Mouse (Mus musculus): ENCODE measurements around the gene Myt1l. TPM values are rescaled to one million over a fixed set of nuclear protein-coding genes. Genes with fewer than 3 reads are reported as not detected.

Myt1l gene
- polyA plus RNA-seq, 1 experiment from 2014 or later, result 0.18 TPM

DNA sequence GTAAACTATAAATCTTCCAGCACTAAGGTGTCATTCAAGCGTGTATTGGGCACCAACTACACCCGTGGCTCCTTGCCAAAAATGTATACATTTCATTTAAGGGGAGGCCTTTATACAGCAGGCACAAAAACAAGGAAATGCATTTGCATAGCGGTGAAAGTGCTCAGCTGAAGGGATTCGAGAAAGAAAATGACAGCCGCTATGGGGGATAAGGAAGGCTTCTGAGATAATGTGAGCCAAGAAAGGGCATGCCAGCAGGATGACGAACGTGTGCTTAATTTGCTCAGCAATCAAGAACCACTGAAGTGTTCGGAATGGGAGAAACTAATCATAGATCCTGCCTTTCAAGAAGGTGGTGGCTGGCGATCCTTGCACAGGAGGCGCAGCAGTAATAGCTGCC is 170.8 kb downstream of the Myt1l start:
- H3K9ac ChIP-seq (ENCODE audit: low read length), result no peak overlapping the region
- WGBS, result 23% methylated on average over 10 of the region's 10 CpGs
- H3K4me1 ChIP-seq (replicated peaks; ENCODE audit: control insufficient read depth, insufficient read depth, low read length), result peaks cover 22% of the 10 kb centered on the region

DNA sequence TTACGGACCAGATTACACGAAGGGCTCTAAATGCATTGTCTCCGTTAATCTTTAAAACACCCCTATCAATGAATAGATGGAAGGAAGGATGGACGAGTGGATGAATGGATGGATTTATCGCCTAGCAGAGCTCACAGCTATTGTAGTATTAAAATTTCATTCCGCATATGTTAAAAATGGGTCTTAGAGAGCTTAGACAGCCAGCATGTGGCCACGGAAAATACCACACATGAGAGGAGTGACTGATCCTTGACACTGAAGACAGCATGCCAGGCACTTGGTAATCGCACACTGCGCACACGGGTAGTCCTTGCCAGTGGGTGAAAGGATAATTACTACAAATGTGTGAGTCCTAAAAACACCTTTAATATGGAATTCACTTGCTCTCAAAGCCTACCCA is 171.2 kb downstream of the Myt1l start:
- Histone ChIP-seq H3K4me3 (ENCODE audit: low read length) (no peak overlapping the region), H3K9me3 (ENCODE audit: control insufficient read depth, low read length) (no peaks in the 10 kb centered on the region), H3K36me3 (ENCODE audit: control insufficient read depth, insufficient read depth, low read length) (no peaks in the 10 kb centered on the region), H3K4me2 (ENCODE audit: low read depth, low read length) (no peak overlapping the region), H3K9ac (ENCODE audit: low read length) (no peak overlapping the region), H3K27me3 (ENCODE audit: control insufficient read depth, insufficient read depth, low read depth, low read length) (no peaks in the 10 kb centered on the region), H3K27ac (ENCODE audit: low read length) (no peak overlapping the region), H3K4me1 (replicated peaks; ENCODE audit: control insufficient read depth, insufficient read depth, low read length) (peaks cover 22% of the 10 kb centered on the region)
- 80% methylated on average over 10 of the region's 10 CpGs for WGBS
- ATAC-seq (ENCODE audit: low read depth), result no peak

More for the DNA sequence above, 170.8 kb downstream of the Myt1l start:
- no peaks in the 10 kb centered on the region for H3K36me3 ChIP-seq (ENCODE audit: control insufficient read depth, insufficient read depth, low read length)
- no peak for ATAC-seq (ENCODE audit: low read depth)
- H3K27me3 ChIP-seq (ENCODE audit: control insufficient read depth, insufficient read depth, low read depth, low read length), result no peaks in the 10 kb centered on the region
- H3K27ac ChIP-seq (ENCODE audit: low read length), result no peak overlapping the region
- H3K4me3 ChIP-seq (ENCODE audit: low read length), result no peak overlapping the region
- no peaks in the 10 kb centered on the region for H3K9me3 ChIP-seq (ENCODE audit: control insufficient read depth, low read length)
- no peak overlapping the region for H3K4me2 ChIP-seq (ENCODE audit: low read depth, low read length)

DNA sequence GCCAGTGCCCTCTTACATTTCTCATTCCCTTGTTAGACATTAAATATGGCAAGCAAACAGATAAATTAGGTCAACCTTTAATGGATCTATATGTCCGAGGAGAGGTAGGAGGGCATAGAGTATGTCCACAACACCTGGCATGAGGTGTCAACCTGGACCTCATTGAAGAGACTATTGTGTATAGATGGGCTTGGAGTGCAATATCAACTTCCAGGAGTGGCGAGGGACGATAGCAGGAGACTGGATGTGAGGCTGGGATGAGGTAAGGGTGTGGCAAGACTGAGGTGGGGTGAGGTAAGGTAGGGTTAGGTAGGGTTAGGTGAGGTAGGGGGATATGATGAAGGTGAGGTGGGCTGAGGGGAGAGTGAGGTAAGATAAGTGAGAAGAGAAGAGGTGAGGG is 171.8 kb downstream of the Myt1l start:
- Histone ChIP-seq H3K4me3 (ENCODE audit: low read length) (no peak overlapping the region), H3K9ac (ENCODE audit: low read length) (no peak overlapping the region), H3K4me1 (replicated peaks; ENCODE audit: control insufficient read depth, insufficient read depth, low read length) (peaks cover 22% of the 10 kb centered on the region), H3K9me3 (ENCODE audit: control insufficient read depth, low read length) (no peaks in the 10 kb centered on the region), H3K27me3 (ENCODE audit: control insufficient read depth, insufficient read depth, low read depth, low read length) (no peaks in the 10 kb centered on the region), H3K27ac (ENCODE audit: low read length) (no peak overlapping the region), H3K36me3 (ENCODE audit: control insufficient read depth, insufficient read depth, low read length) (no peaks in the 10 kb centered on the region), H3K4me2 (ENCODE audit: low read depth, low read length) (no peak overlapping the region)
- no peak for ATAC-seq (ENCODE audit: low read depth)
- WGBS, result 81% methylated on average over 3 of the region's 3 CpGs

- no peak overlapping the region for H3K27ac ChIP-seq (ENCODE audit: low read length)
- no peak overlapping the region for H3K9ac ChIP-seq (ENCODE audit: low read length)
- no peak overlapping the region for H3K4me3 ChIP-seq (ENCODE audit: low read length)
- H3K4me1 ChIP-seq (replicated peaks; ENCODE audit: control insufficient read depth, insufficient read depth, low read length), result peaks cover 22% of the 10 kb centered on the region
- H3K4me2 ChIP-seq (ENCODE audit: low read depth, low read length), result no peak overlapping the region
- H3K27me3 ChIP-seq (ENCODE audit: control insufficient read depth, insufficient read depth, low read depth, low read length), result no peaks in the 10 kb centered on the region
- no peak for ATAC-seq (ENCODE audit: low read depth)
- H3K9me3 ChIP-seq (ENCODE audit: control insufficient read depth, low read length), result no peaks in the 10 kb centered on the region
- 42% methylated on average over 4 of the region's 4 CpGs for WGBS
- H3K36me3 ChIP-seq (ENCODE audit: control insufficient read depth, insufficient read depth, low read length), result no peaks in the 10 kb centered on the region
Observed at GRCm38 (mm10) chr12:29701076-29701475, 172.9 kb downstream of the Myt1l start.

DNA sequence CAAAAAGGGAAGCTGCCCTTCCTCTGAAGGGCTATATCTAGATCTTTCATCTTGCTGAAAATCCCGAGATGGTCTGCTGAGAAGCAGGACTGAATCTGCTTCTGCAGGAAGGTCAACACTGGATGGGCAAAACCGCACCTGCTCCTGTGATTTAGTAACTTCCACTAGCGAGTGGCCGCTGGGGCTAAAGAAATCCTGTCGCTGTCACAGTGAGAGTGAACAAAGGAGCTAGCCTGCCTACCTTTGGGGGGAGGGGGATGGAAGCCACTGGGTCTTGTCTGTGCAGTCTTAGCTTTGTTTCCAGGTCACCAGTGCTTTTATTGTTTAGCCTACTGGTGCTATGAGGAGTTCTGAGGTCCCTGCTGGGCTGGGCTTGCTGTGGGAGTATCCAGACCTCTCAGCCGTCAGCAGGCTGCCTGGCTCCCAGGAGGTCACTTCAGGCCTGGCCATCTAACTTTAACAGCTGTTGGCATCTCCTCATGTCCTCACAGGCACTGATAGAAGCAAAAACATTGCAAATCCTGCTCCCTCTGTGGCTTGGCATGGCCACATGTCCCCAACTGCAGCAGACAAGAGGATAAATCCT is 173.6 kb downstream of the Myt1l start:
- no peak overlapping the region for H3K4me3 ChIP-seq (ENCODE audit: low read length)
- WGBS, result 35% methylated on average over 6 of the region's 6 CpGs
- H3K27me3 ChIP-seq (ENCODE audit: control insufficient read depth, insufficient read depth, low read depth, low read length), result no peaks in the 10 kb centered on the region
- no peaks in the 10 kb centered on the region for H3K36me3 ChIP-seq (ENCODE audit: control insufficient read depth, insufficient read depth, low read length)
- peaks cover 22% of the 10 kb centered on the region for H3K4me1 ChIP-seq (replicated peaks; ENCODE audit: control insufficient read depth, insufficient read depth, low read length)
- H3K4me2 ChIP-seq (ENCODE audit: low read depth, low read length), result no peak overlapping the region
- H3K9ac ChIP-seq (ENCODE audit: low read length), result no peak overlapping the region
- H3K27ac ChIP-seq (ENCODE audit: low read length), result peak overlapping the region; percentile 24; the same call in 1 of the 2 replicates
- H3K9me3 ChIP-seq (ENCODE audit: control insufficient read depth, low read length), result no peaks in the 10 kb centered on the region
- no peak for ATAC-seq (ENCODE audit: low read depth)

GRCm38 (mm10) chr12:29702626-29703025 is 174.4 kb downstream of the Myt1l start:
- Histone ChIP-seq H3K9ac (ENCODE audit: low read length) (no peak overlapping the region), H3K36me3 (ENCODE audit: control insufficient read depth, insufficient read depth, low read length) (no peaks in the 10 kb centered on the region), H3K4me2 (ENCODE audit: low read depth, low read length) (no peak overlapping the region), H3K4me3 (ENCODE audit: low read length) (no peak overlapping the region), H3K4me1 (replicated peaks; ENCODE audit: control insufficient read depth, insufficient read depth, low read length) (peaks cover 20% of the 10 kb centered on the region), H3K27me3 (ENCODE audit: control insufficient read depth, insufficient read depth, low read depth, low read length) (no peaks in the 10 kb centered on the region), H3K27ac (ENCODE audit: low read length) (no peak overlapping the region), H3K9me3 (ENCODE audit: control insufficient read depth, low read length) (no peaks in the 10 kb centered on the region)
- ATAC-seq (ENCODE audit: low read depth), result peak; percentile 79
- 20% methylated on average over 4 of the region's 4 CpGs for WGBS

GRCm38 (mm10) chr12:29703541-29703940 is 175.4 kb downstream of the Myt1l start:
- H3K9ac ChIP-seq (ENCODE audit: low read length), result no peak overlapping the region
- 55% methylated on average over 8 of the region's 8 CpGs for WGBS
- H3K9me3 ChIP-seq (ENCODE audit: control insufficient read depth, low read length), result no peaks in the 10 kb centered on the region
- peaks cover 13% of the 10 kb centered on the region for H3K4me1 ChIP-seq (replicated peaks; ENCODE audit: control insufficient read depth, insufficient read depth, low read length)
- no peaks in the 10 kb centered on the region for H3K36me3 ChIP-seq (ENCODE audit: control insufficient read depth, insufficient read depth, low read length)
- no peak overlapping the region for H3K27ac ChIP-seq (ENCODE audit: low read length)
- H3K4me3 ChIP-seq (ENCODE audit: low read length), result no peak overlapping the region
- no peaks in the 10 kb centered on the region for H3K27me3 ChIP-seq (ENCODE audit: control insufficient read depth, insufficient read depth, low read depth, low read length)
- ATAC-seq (ENCODE audit: low read depth), result no peak
- H3K4me2 ChIP-seq (ENCODE audit: low read depth, low read length), result no peak overlapping the region

DNA sequence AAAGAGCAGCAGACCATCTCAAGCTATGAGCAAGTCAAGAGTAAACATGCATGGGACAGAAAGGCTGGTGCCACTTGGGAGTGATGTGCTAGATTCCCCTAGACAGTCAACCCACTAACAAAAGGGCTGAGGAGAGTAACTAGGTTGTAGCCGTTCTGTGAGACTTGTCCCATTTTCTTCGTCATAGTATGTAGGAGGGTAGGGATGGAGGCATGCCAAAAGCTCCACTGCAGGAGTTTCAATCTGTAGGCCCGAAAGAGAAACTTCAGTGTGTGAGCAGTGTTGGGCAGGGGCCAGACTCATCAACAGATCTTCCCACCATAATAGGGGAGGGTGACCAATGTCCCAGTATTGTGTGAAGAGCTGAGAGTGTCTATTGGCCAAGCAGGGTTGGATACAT is 178.9 kb downstream of the Myt1l start:
- Histone ChIP-seq H3K4me3 (ENCODE audit: low read length) (no peak overlapping the region), H3K9ac (ENCODE audit: low read length) (no peak overlapping the region), H3K36me3 (ENCODE audit: control insufficient read depth, insufficient read depth, low read length) (no peaks in the 10 kb centered on the region), H3K9me3 (ENCODE audit: control insufficient read depth, low read length) (no peaks in the 10 kb centered on the region), H3K27ac (ENCODE audit: low read length) (no peak overlapping the region), H3K4me2 (ENCODE audit: low read depth, low read length) (no peak overlapping the region), H3K4me1 (replicated peaks; ENCODE audit: control insufficient read depth, insufficient read depth, low read length) (peaks cover 6% of the 10 kb centered on the region), H3K27me3 (ENCODE audit: control insufficient read depth, insufficient read depth, low read depth, low read length) (no peaks in the 10 kb centered on the region)
- no peak for ATAC-seq (ENCODE audit: low read depth)
- WGBS, result 65% methylated on average over 3 of the region's 3 CpGs

DNA sequence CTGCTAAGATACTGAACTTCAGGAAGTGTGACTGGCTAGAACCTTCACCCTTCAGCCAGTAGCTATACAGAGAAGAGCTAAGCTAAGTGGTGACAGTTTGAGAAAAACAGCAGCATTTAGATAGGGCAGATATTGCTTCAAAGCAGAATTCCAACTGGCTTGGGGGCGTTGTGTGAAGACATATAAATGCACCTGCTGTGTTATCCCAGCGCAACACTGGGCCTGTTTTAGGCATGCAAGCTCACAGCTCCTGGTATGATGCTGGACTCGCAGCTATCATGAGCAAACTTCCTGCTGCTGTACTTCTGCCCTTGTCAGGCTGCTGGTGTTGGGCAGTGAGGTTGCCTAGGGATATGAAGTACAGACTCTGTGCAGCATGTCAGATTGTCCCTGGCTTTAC is 180.0 kb downstream of the Myt1l start:
- no peak overlapping the region for H3K4me2 ChIP-seq (ENCODE audit: low read depth, low read length)
- no peaks in the 10 kb centered on the region for H3K27me3 ChIP-seq (ENCODE audit: control insufficient read depth, insufficient read depth, low read depth, low read length)
- H3K9me3 ChIP-seq (ENCODE audit: control insufficient read depth, low read length), result no peaks in the 10 kb centered on the region
- no peak for ATAC-seq (ENCODE audit: low read depth)
- no peak overlapping the region for H3K27ac ChIP-seq (ENCODE audit: low read length)
- H3K36me3 ChIP-seq (ENCODE audit: control insufficient read depth, insufficient read depth, low read length), result no peaks in the 10 kb centered on the region
- H3K4me3 ChIP-seq (ENCODE audit: low read length), result no peak overlapping the region
- WGBS, result 62% methylated on average over 3 of the region's 3 CpGs
- H3K4me1 ChIP-seq (replicated peaks; ENCODE audit: control insufficient read depth, insufficient read depth, low read length), result peaks cover 3% of the 10 kb centered on the region; the same call in 1 of the 2 replicates
- H3K9ac ChIP-seq (ENCODE audit: low read length), result no peak overlapping the region
